Mouse (Mus musculus): ENCODE measurements around the gene Cask. TPM values are rescaled to one million over a fixed set of nuclear protein-coding genes. Genes with fewer than 3 reads are reported as not detected.

The Cask gene
- polyA plus RNA-seq, 1 experiment from 2014 or later: 14.3 TPM

DNA sequence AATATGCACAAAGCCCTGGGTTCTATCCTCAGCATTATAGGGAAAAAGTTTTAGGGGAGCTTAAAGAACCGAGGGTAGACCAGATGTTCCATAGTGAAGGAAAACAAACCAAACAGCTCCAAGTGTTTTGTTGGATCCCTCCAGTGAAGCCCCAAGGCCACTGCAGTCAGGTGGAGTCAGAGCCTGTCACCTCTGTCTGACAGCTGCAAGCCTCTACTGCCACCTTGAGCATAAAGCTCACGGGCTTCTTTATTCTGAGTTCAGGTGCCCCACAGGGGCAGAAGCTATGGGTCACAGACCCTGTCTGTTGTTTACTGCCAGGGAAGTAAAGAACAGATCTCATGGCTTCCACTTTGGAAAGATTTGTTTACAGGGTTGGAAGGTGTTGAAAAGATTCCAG lies 338.0 kb downstream of the Cask start:
- Histone ChIP-seq H3K9me3 (ENCODE audit: control insufficient read depth, low read length) (no peaks in the 10 kb centered on the region), H3K4me2 (ENCODE audit: low read length) (no peak overlapping the region), H3K27me3 (replicated peaks; ENCODE audit: control insufficient read depth, insufficient read depth, low read length) (no peaks in the 10 kb centered on the region), H3K9ac (ENCODE audit: low read length) (no peak overlapping the region), H3K4me1 (replicated peaks; ENCODE audit: control insufficient read depth, insufficient read depth, low read length) (no peaks in the 10 kb centered on the region), H3K4me3 (ENCODE audit: low read depth, low read length) (no peak overlapping the region), H3K27ac (ENCODE audit: low read depth) (no peak overlapping the region), H3K36me3 (ENCODE audit: control insufficient read depth, insufficient read depth, low read length) (no peaks in the 10 kb centered on the region)
- ATAC-seq (replicated peaks; ENCODE audit: low FRiP score, low TSS enrichment, low read depth) (no peak), DNase-seq (ENCODE audit: low spot score) (no peak)
- WGBS: 38% methylated on average over 2 of the region's 2 CpGs

DNA sequence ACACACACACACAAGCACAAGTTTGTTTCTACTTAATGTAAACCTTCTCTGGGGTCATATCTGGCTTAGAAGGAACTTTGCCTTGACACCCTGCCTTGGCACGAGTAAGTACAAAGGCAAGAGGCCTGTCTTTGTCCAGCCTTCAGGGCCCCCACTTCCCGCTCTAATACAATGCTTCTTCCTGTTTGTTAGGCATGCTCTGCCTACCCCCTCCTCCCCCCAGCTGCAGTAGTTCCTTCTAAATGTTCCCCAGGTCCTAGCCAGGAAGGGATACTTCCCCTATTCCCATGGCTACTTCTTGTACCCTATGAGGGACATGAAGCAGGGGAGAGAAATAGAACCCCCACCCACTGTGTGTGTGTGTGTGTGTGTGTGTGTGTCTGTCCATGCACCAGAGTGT lies 344.8 kb downstream of the Cask start:
- DNase-seq (ENCODE audit: low spot score): peak; percentile 18
- Histone ChIP-seq H3K4me1 (replicated peaks; ENCODE audit: control insufficient read depth, insufficient read depth, low read length) (no peaks in the 10 kb centered on the region), H3K36me3 (ENCODE audit: control insufficient read depth, insufficient read depth, low read length) (no peaks in the 10 kb centered on the region), H3K9me3 (ENCODE audit: control insufficient read depth, low read length) (no peaks in the 10 kb centered on the region), H3K9ac (ENCODE audit: low read length) (no peak overlapping the region), H3K27ac (ENCODE audit: low read depth) (no peak overlapping the region), H3K4me3 (ENCODE audit: low read depth, low read length) (no peak overlapping the region), H3K27me3 (replicated peaks; ENCODE audit: control insufficient read depth, insufficient read depth, low read length) (no peaks in the 10 kb centered on the region), H3K4me2 (ENCODE audit: low read length) (no peak overlapping the region)
- ATAC-seq (replicated peaks; ENCODE audit: low FRiP score, low TSS enrichment, low read depth): no peak
- 61% methylated on average over 2 of the region's 2 CpGs for WGBS

DNA sequence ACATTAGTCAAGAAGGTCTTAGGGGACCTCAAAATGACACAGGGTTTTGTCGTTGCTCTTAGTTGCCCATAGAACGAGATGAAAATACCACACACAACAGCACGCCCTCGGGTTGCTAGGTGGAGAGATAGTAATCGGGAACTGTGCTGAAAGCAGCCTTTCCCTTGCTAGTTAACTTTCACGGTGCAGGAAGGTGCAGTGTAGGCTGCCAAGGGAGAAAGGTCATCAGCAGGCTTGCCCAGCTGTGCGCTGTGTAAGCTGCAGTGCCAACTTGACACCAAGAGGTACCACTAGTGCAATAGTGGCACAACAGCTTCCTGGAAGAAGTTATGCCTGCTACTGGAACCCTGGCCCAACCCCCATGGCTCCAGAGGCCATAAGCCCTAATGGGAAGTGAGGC lies 346.8 kb downstream of the Cask start:
- WGBS: 89% methylated on average over 7 of the region's 7 CpGs
- no peak overlapping the region for H3K9ac ChIP-seq (ENCODE audit: low read length)
- ATAC-seq (replicated peaks; ENCODE audit: low FRiP score, low TSS enrichment, low read depth): no peak

DNA sequence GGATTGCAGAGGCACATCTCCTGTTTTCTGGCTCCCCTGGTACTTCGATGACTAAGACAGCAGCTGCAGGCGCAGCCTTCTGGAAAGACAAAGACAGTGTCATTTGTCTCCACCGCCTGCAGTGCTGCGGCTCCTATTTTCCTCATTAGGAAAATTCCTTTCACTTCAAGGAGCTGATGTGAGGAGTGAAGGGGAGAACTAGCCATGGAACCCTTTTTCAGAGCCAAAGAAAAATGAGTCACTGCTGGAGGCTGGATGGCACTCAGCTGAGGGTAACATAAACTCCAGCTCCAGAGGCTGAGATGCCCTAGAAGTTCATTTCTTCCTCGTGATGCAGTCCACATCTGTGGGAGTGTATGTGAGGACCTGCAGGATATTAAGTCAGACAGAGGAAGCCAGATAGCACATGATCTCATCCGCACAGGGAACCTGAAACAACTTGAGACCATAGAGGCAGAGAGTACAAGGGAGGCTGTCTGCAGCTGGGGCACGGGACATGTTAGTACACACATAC lies 348.2 kb downstream of the Cask start:
- Histone ChIP-seq H3K36me3 (ENCODE audit: control insufficient read depth, insufficient read depth, low read length) (no peaks in the 10 kb centered on the region), H3K4me1 (replicated peaks; ENCODE audit: control insufficient read depth, insufficient read depth, low read length) (no peaks in the 10 kb centered on the region), H3K27ac (ENCODE audit: low read depth) (no peak overlapping the region), H3K4me3 (ENCODE audit: low read depth, low read length) (no peak overlapping the region), H3K9me3 (ENCODE audit: control insufficient read depth, low read length) (no peaks in the 10 kb centered on the region), H3K27me3 (replicated peaks; ENCODE audit: control insufficient read depth, insufficient read depth, low read length) (no peaks in the 10 kb centered on the region), H3K4me2 (ENCODE audit: low read length) (no peak overlapping the region), H3K9ac (ENCODE audit: low read length) (no peak overlapping the region)
- ATAC-seq (replicated peaks; ENCODE audit: low FRiP score, low TSS enrichment, low read depth): no peak
- WGBS: 60% methylated on average over 7 of the region's 7 CpGs
- DNase-seq (ENCODE audit: low spot score): peak; percentile 32

More for the DNA sequence above, 346.8 kb downstream of the Cask start:
- Histone ChIP-seq H3K9me3 (ENCODE audit: control insufficient read depth, low read length) (no peaks in the 10 kb centered on the region), H3K27ac (ENCODE audit: low read depth) (no peak overlapping the region), H3K27me3 (replicated peaks; ENCODE audit: control insufficient read depth, insufficient read depth, low read length) (no peaks in the 10 kb centered on the region), H3K4me3 (ENCODE audit: low read depth, low read length) (no peak overlapping the region), H3K4me1 (replicated peaks; ENCODE audit: control insufficient read depth, insufficient read depth, low read length) (no peaks in the 10 kb centered on the region), H3K36me3 (ENCODE audit: control insufficient read depth, insufficient read depth, low read length) (no peaks in the 10 kb centered on the region), H3K4me2 (ENCODE audit: low read length) (no peak overlapping the region)
- DNase-seq (ENCODE audit: low spot score): no peak

DNA sequence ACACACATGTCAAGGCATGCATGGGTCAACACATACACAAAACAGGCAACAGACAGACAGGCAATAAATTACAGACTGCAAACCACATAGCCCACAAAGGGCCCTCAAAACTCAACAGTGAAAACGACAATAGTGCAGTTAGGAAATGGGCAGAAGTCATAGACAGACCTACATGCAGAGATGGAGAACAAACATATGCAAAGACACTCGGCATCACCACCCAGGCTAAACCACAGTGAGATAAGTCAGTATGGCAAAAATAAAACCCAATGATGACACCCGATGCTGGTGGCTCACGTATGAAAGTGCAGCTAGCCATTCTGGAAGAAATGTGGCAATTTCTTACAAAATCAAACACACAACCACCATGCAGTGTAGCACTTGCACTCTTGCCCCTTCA lies 350.9 kb downstream of the Cask start:
- 82% methylated on average over 4 of the region's 4 CpGs for WGBS
- H3K4me3 ChIP-seq (ENCODE audit: low read depth, low read length): no peak overlapping the region
- H3K9ac ChIP-seq (ENCODE audit: low read length): no peak overlapping the region
- H3K9me3 ChIP-seq (ENCODE audit: control insufficient read depth, low read length): no peaks in the 10 kb centered on the region
- no peaks in the 10 kb centered on the region for H3K27me3 ChIP-seq (replicated peaks; ENCODE audit: control insufficient read depth, insufficient read depth, low read length)
- H3K36me3 ChIP-seq (ENCODE audit: control insufficient read depth, insufficient read depth, low read length): no peaks in the 10 kb centered on the region
- ATAC-seq (replicated peaks; ENCODE audit: low FRiP score, low TSS enrichment, low read depth) (no peak), DNase-seq (ENCODE audit: low spot score) (no peak)
- no peak overlapping the region for H3K4me2 ChIP-seq (ENCODE audit: low read length)
- no peak overlapping the region for H3K27ac ChIP-seq (ENCODE audit: low read depth)
- H3K4me1 ChIP-seq (replicated peaks; ENCODE audit: control insufficient read depth, insufficient read depth, low read length): no peaks in the 10 kb centered on the region

DNA sequence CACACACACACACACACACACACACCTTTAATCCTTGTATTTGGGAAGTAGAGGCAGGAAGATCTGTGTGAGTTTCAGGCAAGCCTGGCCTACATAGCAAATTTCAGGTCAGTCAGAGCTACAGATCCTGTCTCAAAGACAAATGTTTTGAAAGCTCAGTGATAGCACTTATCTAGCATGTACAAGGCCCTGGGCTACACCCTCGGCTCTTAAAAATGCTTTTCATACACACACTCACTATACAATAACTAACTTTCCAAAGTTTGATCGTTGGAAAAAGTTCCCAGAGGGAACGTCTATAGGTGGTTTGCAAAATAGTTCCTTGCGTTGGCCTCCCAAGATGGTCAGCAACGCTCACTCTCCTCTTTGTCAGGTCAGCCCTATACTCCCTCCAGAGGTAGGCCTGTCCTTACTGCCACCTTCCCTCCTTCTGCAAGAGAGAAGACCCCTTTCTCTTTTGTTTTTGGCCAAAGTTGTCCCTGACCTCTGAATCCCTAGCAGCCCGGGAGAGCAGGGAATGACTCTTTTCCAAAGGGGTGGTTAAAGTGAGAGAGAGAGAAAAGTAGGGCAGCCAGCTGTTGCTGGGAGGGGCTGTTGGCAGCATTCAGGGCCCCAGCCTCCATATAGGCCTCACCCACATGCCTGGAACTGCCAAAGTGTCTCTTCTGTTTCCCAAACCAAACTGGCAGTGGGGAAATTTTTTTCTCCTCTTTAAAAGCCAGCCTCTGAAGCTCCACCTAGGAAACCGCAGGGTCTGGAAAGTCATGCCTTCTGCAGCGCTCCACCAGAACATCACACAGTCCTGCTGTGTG lies 356.1 kb downstream of the Cask start:
- no peaks in the 10 kb centered on the region for H3K4me1 ChIP-seq (replicated peaks; ENCODE audit: control insufficient read depth, insufficient read depth, low read length)
- H3K36me3 ChIP-seq (ENCODE audit: control insufficient read depth, insufficient read depth, low read length): no peaks in the 10 kb centered on the region
- no peak overlapping the region for H3K4me2 ChIP-seq (ENCODE audit: low read length)
- no peak for ATAC-seq (replicated peaks; ENCODE audit: low FRiP score, low TSS enrichment, low read depth)
- H3K9me3 ChIP-seq (ENCODE audit: control insufficient read depth, low read length): no peaks in the 10 kb centered on the region
- H3K27ac ChIP-seq (ENCODE audit: low read depth): no peak overlapping the region
- WGBS: 83% methylated on average over 8 of the region's 8 CpGs
- H3K27me3 ChIP-seq (replicated peaks; ENCODE audit: control insufficient read depth, insufficient read depth, low read length): 0 out of 2 replicates have a peak, but pooled peaks cover 8% of the 10 kb centered on the region
- no peak overlapping the region for H3K4me3 ChIP-seq (ENCODE audit: low read depth, low read length)
- DNase-seq (ENCODE audit: low spot score): no peak
- H3K9ac ChIP-seq (ENCODE audit: low read length): no peak overlapping the region

DNA sequence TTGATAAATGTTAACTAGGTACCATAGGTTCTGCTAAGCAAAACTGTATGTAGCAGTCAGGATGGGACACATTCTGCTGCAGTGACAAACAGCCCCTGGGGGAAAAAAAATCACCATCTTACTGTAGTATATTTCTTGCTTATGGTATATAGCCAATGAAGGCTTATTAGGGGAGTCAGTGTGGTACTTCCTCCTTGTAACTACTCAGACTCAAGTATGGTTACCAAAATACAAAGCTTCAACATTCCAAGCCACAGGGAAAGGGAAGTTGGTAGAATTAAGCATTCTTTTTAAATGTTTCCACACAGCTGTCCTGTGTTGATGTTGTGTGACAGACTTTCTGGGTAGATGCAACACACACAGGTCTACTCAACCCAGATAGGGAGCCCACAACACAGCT lies 358.2 kb downstream of the Cask start:
- Histone ChIP-seq H3K4me3 (ENCODE audit: low read depth, low read length) (no peak overlapping the region), H3K9me3 (ENCODE audit: control insufficient read depth, low read length) (no peaks in the 10 kb centered on the region), H3K9ac (ENCODE audit: low read length) (no peak overlapping the region), H3K36me3 (ENCODE audit: control insufficient read depth, insufficient read depth, low read length) (no peaks in the 10 kb centered on the region), H3K4me1 (replicated peaks; ENCODE audit: control insufficient read depth, insufficient read depth, low read length) (no peaks in the 10 kb centered on the region), H3K27ac (ENCODE audit: low read depth) (no peak overlapping the region), H3K27me3 (replicated peaks; ENCODE audit: control insufficient read depth, insufficient read depth, low read length) (0 out of 2 replicates have a peak, but pooled peaks cover 8% of the 10 kb centered on the region), H3K4me2 (ENCODE audit: low read length) (no peak overlapping the region)
- no peak for ATAC-seq (replicated peaks; ENCODE audit: low FRiP score, low TSS enrichment, low read depth)
- no peak for DNase-seq (ENCODE audit: low spot score)

DNA sequence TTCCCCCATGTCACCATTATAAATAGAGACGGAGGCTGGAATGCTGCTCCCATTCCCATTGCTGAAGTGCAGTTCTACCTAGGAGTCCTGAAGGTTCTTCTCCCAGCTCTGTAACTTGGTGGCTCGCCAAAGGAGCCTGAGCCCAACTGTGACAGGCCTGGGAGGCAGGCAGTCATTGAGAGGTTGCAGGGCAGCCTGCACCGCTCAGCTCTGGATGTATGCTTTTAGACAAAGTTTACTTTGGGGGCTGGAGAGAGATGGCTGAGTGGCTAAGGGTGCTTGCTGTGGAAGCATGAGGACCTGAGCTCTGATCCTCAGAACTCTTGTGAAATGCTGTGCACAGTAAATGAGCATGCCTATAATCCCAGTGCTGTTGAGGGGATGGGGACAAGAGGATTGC lies 360.2 kb downstream of the Cask start:
- H3K27me3 ChIP-seq (replicated peaks; ENCODE audit: control insufficient read depth, insufficient read depth, low read length): 0 out of 2 replicates have a peak, but pooled peaks cover 8% of the 10 kb centered on the region
- H3K4me2 ChIP-seq (ENCODE audit: low read length): no peak overlapping the region
- H3K4me3 ChIP-seq (ENCODE audit: low read depth, low read length): no peak overlapping the region
- H3K9ac ChIP-seq (ENCODE audit: low read length): no peak overlapping the region
- H3K9me3 ChIP-seq (ENCODE audit: control insufficient read depth, low read length): no peaks in the 10 kb centered on the region
- ATAC-seq (replicated peaks; ENCODE audit: low FRiP score, low TSS enrichment, low read depth) (no peak), DNase-seq (ENCODE audit: low spot score) (no peak)
- no peak overlapping the region for H3K27ac ChIP-seq (ENCODE audit: low read depth)
- 39% methylated on average over 3 of the region's 3 CpGs for WGBS
- H3K36me3 ChIP-seq (ENCODE audit: control insufficient read depth, insufficient read depth, low read length): no peaks in the 10 kb centered on the region
- no peaks in the 10 kb centered on the region for H3K4me1 ChIP-seq (replicated peaks; ENCODE audit: control insufficient read depth, insufficient read depth, low read length)

DNA sequence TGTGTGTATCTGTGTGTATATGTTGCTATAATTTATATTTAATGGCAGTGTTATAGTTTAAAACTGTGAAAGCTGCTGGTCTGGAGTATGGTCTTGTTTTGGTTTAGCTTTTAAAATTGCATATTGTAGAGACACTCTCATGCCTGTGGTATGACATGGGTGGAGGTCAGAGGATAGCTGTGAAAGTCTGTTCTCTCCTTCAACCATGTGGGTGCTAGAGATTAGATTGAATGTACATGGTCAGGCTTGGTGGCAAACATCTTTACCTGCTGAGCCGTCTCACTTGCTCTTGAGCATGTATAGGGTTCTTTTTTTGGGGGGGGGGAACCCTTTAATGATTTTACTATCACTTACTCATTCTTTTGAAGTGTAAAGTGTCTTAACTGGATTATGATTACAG lies 361.4 kb downstream of the Cask start:
- 68% methylated on average over 1 of the region's 1 CpGs for WGBS
- DNase-seq (ENCODE audit: low spot score): no peak
- H3K36me3 ChIP-seq (ENCODE audit: control insufficient read depth, insufficient read depth, low read length): no peaks in the 10 kb centered on the region
- H3K27me3 ChIP-seq (replicated peaks; ENCODE audit: control insufficient read depth, insufficient read depth, low read length): 0 out of 2 replicates have a peak, but pooled peaks cover 9% of the 10 kb centered on the region
- H3K4me1 ChIP-seq (replicated peaks; ENCODE audit: control insufficient read depth, insufficient read depth, low read length): no peaks in the 10 kb centered on the region
- no peak overlapping the region for H3K27ac ChIP-seq (ENCODE audit: low read depth)
- H3K4me3 ChIP-seq (ENCODE audit: low read depth, low read length): no peak overlapping the region
- H3K9me3 ChIP-seq (ENCODE audit: control insufficient read depth, low read length): 0 out of 2 replicates have a peak, but pooled peaks cover 2% of the 10 kb centered on the region
- H3K4me2 ChIP-seq (ENCODE audit: low read length): no peak overlapping the region
- ATAC-seq (replicated peaks; ENCODE audit: low FRiP score, low TSS enrichment, low read depth): no peak
- H3K9ac ChIP-seq (ENCODE audit: low read length): no peak overlapping the region

All from intestine, embryonic 14.5 days (tissue).